Mouse (Mus musculus) C2C12 (cell line): ENCODE measurements around the gene Lztr1.

Experiments
- CTCF ChIP-seq: IDR thresholded peaks from one replicate; pipeline ENCODE4 v1.5.1; 2011; ENCODE audit not compliant: control insufficient read depth, insufficient read depth, insufficient read length
- MAX ChIP-seq: IDR thresholded peaks from one replicate; pipeline ENCODE4 v1.6.1; 2011; ENCODE audit warnings: mild to moderate bottlenecking, control low read depth
- USF1 ChIP-seq: IDR thresholded peaks from one replicate; pipeline ENCODE4 v1.6.1; 2011; ENCODE audit warnings: low read depth, mild to moderate bottlenecking, control low read depth, moderate library complexity

DNA sequence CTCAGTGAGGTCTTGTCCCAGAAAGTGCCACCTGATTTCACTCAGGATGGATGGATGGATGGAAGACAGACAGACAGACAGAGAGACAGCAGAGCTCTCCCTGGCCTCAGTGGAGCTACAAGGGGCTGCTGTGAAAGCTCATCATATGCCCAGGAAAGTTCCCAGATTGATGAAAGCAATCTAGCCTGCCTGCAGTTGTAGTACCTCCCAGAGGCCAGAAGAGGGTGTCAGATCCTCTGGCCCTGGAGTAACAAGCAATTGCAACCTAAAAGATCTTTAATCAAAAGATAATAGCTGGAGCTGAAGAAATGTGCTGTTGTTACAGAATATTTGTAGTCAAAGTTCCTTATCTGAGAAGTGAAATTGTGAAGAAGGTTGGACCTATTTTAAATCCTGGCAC, 34.4 kb upstream of the Lztr1 start:
- TF ChIP-seq MAX, result no peak
- TF ChIP-seq CTCF, result no peak
- no peak for TF ChIP-seq USF1
